Mouse (Mus musculus): Measurements from ENCODE around the gene Odf2.

Odf2 gene

GRCm38 (mm10) chr2:29940073-29940472, 51.1 kb downstream of the Odf2 start:
- DNase-seq (ENCODE audit: extremely low spot score) = no peak

GRCm38 (mm10) chr2:29940826-29941225, 51.8 kb downstream of the Odf2 start:
- DNase-seq (ENCODE audit: extremely low spot score) = no peak

GRCm38 (mm10) chr2:29944723-29945122, 55.7 kb downstream of the Odf2 start:
- peak; percentile 29 for DNase-seq (ENCODE audit: extremely low spot score)

- DNase-seq (ENCODE audit: extremely low spot score) = no peak
Observed at GRCm38 (mm10) chr2:29948896-29949295, 59.9 kb downstream of the Odf2 start.

DNA sequence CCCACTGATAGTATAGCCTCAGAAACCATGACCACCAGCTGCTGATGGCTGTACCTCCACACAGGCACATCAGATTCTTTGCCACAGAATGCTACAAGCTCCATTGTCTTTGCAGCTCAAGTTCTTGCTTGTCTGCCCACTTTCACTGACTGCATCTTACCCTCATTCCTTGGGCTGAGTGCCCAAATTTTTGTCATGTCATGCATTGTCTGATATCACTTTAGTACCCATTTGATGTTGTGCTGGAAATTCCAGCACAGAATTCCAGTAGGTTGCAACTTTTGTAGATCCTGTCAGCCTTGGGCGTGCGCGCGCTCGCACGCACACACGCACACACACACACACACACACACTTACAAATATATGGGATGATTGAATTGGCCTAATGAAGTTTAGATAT, 72.2 kb downstream of the Odf2 start:
- no peak for DNase-seq (ENCODE audit: extremely low spot score)

DNA sequence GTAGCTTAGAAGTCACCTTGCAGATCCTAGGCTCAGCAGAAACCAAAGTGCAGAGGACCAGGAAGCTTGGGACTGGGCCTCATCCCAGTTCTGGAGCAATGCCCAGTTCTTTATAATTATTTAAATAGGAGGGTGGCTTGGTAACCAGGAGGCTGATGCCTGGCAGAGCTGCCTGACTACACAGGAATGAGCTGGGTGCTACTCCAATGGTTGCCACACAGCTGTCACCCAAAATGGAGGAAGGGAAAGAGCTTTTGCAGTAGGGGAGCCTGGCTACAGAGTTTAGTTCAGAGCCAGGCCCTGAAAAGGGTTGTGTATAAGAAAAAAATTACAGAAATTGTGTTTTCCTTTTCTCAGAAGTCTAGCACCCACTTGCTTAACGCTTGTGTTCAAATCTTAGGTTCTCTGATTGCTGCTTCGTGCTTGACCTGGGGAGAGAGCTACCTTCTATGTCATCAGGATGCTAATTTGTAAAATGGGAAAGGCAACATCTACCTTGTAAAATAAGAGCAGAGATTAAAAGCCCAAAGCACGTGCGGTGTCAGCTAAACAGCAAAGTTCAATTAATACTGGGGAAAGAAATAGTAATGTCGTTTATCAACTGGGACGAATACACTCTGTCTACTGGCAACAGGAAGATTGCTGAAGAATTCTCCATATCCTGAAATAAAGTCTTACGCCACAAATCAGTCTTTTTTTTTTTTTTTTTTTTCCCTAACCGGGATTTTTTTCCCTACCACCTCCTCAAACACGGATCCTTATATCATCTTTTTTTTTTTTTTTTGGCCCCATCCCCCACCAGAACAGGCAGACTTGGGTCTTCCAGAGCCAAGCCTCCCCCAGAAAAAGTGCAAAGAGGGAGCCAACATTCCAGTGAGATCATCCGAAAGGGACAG, 75.6 kb downstream of the Odf2 start:
- DNase-seq (ENCODE audit: extremely low spot score) = no peak

- peak; percentile 98 for DNase-seq (ENCODE audit: extremely low spot score)
Observed at GRCm38 (mm10) chr2:29965250-29965843, 76.3 kb downstream of the Odf2 start, which contains the start of gene Sptan1. Gene Sptan1, plus strand, starts transcription at chr2:29965560.

DNA sequence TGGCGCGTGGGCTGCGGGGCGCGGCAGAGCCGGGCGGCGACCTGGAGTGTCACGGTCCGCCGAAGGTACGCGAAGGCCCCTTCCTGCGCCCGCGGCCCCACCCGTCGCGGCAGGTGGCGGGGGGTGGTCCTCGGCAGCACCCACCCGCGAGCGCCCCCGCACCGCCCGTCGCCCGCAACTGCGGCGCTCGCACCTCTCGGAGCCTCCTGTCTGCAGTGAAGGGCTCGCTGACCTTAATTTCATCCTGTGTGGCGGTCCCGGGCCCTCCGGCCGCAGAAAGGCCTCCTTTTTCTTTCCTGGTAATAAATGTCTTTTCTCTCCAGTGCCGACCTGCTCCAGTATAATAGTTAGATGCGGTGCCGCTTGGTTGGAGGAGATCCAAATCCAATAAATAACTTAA, 76.9 kb downstream of the Odf2 start:
- no peak for DNase-seq (ENCODE audit: extremely low spot score)

DNA sequence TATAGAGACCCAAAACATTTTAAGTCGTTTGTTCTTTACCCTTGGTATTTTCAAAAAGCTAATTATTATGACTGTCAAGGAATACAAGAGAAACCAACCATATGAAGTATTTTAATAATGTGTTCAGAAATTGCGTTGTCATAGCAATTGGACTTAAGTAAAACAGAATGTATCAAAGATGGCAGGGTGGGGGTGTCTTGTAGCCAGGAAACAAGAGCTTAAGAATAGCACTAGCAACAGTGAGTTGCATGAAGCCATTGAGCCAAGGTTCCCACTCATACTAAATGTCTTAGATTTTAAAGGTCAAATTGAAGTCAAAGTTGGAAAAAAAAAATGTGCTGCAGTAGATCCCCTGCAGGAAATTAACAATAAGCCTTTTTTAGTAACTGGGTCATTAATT, 77.8 kb downstream of the Odf2 start:
- no peak for DNase-seq (ENCODE audit: extremely low spot score)

DNA sequence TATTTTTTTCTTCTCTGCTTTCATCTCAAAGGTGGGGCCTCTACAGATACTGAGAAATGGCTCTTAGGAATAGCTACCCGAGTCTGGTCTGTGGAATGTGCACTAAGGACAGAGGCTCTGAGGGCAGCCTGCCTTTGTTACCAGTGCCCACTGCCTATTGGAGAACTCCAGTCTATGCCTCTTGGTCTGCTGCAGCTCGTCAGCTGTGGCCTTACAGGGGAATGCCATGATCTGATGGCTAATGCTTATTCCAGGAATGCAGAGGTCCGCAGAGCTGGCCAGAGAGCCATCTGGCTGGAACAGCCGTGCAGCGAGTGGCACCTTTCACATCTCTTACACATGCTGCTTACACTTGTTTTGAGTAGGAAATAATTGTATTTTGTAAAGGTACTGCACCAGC, 78.7 kb downstream of the Odf2 start:
- no peak for DNase-seq (ENCODE audit: extremely low spot score)

DNA sequence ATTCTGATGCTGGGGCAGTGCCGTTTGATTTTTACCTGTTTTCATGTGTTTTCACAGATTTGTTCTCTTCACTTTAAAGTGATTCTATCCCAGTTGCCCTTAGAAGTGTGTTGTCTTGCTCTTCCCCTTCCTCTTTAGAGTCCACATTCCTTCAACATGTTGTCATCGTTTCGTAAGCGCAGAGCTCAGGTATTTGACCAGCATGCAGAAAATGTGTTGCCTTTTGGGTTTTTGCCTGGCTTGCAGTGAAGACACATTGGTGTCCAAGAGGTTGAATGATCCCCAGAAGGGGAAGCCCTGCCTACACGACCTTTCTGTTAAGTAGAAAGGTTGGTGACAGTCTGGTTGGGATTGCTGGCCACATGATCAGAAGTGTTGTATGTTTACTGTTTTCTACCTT, 79.6 kb downstream of the Odf2 start:
- DNase-seq (ENCODE audit: extremely low spot score) = no peak

- DNase-seq (ENCODE audit: extremely low spot score) = no peak
Observed at GRCm38 (mm10) chr2:29971838-29972635, 83.0 kb downstream of the Odf2 start.

DNA sequence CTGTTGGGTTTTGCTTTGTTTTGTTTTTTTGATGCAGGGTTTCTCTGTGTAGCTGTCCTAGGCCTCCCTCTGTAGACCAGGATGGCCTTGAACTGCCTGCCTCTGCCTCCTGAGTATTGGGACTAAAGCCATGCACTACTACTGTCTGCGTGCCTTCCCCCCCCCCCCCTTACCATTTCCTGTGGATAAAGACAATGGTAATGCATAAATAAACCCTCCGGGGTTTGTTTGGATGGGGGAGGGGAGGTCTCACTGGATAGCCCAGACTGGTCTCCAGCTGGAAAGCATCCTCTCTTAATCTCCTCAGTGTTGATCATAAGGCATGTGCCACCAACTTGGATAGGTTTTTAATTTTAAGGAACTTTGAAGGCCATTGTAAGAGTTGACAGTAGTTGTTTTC, 84.5 kb downstream of the Odf2 start:
- DNase-seq (ENCODE audit: extremely low spot score) = no peak

GRCm38 (mm10) chr2:29977307-29977706, 88.3 kb downstream of the Odf2 start:
- DNase-seq (ENCODE audit: extremely low spot score) = peak; percentile 37

- DNase-seq (ENCODE audit: extremely low spot score) = no peak
Observed at GRCm38 (mm10) chr2:29980661-29981060, 91.6 kb downstream of the Odf2 start.
